Comparison of ENCODE assay signal across 15 mouse cellular contexts in genomic region chr8:95841436-95841835, GRCm38 (mm10).
"Had no signal": no experiment of that assay in that cellular context is flagged by ENCODE, and none has a peak within 500 bp of the region (broad histone marks: within the 10 kb centered on the region; RNA-seq: fewer than 3 reads in every experiment).

No protein-coding gene starts in this region.

- DNase-seq: lung, adult 18-20 months; lung, embryonic 14.5 days; lung, postnatal 10 days; lung, postnatal 4 days; right cerebral cortex, postnatal 14 days; thymus, adult 2 months; thymus, postnatal 25 days; thymus, postnatal 4 days had no signal

- H3K27ac ChIP-seq: liver, embryonic 14.5 days; midbrain, embryonic 10.5 days; midbrain, embryonic 13.5 days; neural tube, embryonic 12.5 days; stomach, embryonic 15.5 days; stomach, postnatal 0 days had no signal

- H3K9me3 ChIP-seq: midbrain, embryonic 10.5 days; midbrain, embryonic 13.5 days; neural tube, embryonic 12.5 days; stomach, embryonic 15.5 days had no signal

- H3K4me1 ChIP-seq: midbrain, embryonic 10.5 days; midbrain, embryonic 13.5 days; neural tube, embryonic 12.5 days; stomach, embryonic 15.5 days had no signal

- H3K27me3 ChIP-seq: midbrain, embryonic 13.5 days; neural tube, embryonic 12.5 days; stomach, embryonic 15.5 days had no signal

- H3K9ac ChIP-seq: liver, embryonic 14.5 days; lung, embryonic 14.5 days; midbrain, embryonic 13.5 days; neural tube, embryonic 12.5 days; stomach, embryonic 15.5 days had no signal

- H3K36me3 ChIP-seq: stomach, embryonic 15.5 days had no signal

- ATAC-seq: midbrain, embryonic 13.5 days; midbrain, embryonic 16.5 days had no signal

- H3K4me2 ChIP-seq: lung, embryonic 14.5 days; midbrain, embryonic 13.5 days; neural tube, embryonic 12.5 days; stomach, embryonic 15.5 days had no signal

- H3K4me3 ChIP-seq: midbrain, embryonic 10.5 days; midbrain, embryonic 13.5 days; neural tube, embryonic 12.5 days; stomach, embryonic 15.5 days had no signal
